Mouse (Mus musculus) MEL (cell line): ENCODE results near the gene Pomt2.

Source experiments
- CTCF ChIP-seq, 3 experiments: IDR thresholded peaks in 2 of 3; conservative IDR thresholded peaks in 1 of 3; 2 replicates each; pipeline ENCODE4 v1.5.1; 2011 to 2012; ENCODE audit warnings: low read length in 3 of 3, low read depth in 2 of 3, mild to moderate bottlenecking in 2 of 3, improper control_type of control experiment in 1 of 3, inconsistent platforms in 1 of 3, mixed read lengths in 1 of 3, moderate library complexity in 1 of 3; ENCODE audit not compliant: control insufficient read depth in 1 of 3, insufficient read depth in 1 of 3, poor library complexity in 1 of 3, severe bottlenecking in 1 of 3
- MAFK ChIP-seq: IDR thresholded peaks from 2 replicates; pipeline ENCODE4 v1.6.1; 2011; ENCODE audit warnings: low read depth, mild to moderate bottlenecking, low read length, improper control_type of control experiment, borderline replicate concordance
- POLR2A ChIP-seq, 2 experiments: IDR thresholded peaks; 2 replicates each; pipeline ENCODE4 v1.6.1; 2011 to 2012; ENCODE audit warnings: low read length in 2 of 2, mild to moderate bottlenecking in 2 of 2, control low read depth in 1 of 2, improper control_type of control experiment in 1 of 2, low read depth in 1 of 2, moderate library complexity in 1 of 2; ENCODE audit not compliant: control insufficient read depth in 1 of 2, insufficient read depth in 1 of 2, poor library complexity in 1 of 2
- SIN3A ChIP-seq: IDR thresholded peaks from 2 replicates; pipeline ENCODE4 v1.6.1; 2012; ENCODE audit warnings: low read length, improper control_type of control experiment, inconsistent platforms
- TCF12 ChIP-seq: IDR thresholded peaks from 2 replicates; pipeline ENCODE4 v1.6.1; 2014; ENCODE audit warnings: low read depth, mild to moderate bottlenecking, inconsistent platforms, low read length, improper control_type of control experiment, moderate library complexity

DNA sequence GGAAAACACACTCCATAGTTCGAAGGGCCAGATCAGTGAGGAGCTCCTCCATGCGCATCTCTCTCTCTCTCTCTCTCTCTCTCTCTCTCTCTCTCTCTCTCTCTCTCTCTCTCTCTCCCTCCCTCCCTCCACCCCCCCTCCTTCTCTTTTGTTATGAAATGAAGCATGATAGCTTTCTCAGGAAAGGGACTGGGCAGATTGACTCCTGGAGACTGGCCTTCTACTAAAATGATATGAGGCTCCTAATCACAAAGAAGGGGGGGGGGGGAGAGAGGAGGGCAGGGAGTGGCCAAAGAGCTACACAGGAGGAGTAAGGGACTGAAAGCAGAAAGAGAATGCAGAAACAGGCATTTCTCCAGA is 9.4 kb downstream of the Pomt2 start:
- TF ChIP-seq SIN3A = no peak
- no peak for TF ChIP-seq TCF12
- no peak for TF ChIP-seq CTCF (IDR thresholded peaks at IDR 0.05 in 2 of 3, conservative IDR thresholded peaks at IDR 0.05 in 1 of 3; ENCODE audit: control insufficient read depth in 1 of 3, insufficient read depth in 1 of 3, low read depth in 2 of 3, low read length in 3 of 3, poor library complexity in 1 of 3, severe bottlenecking in 1 of 3)
- no peak for TF ChIP-seq POLR2A (IDR thresholded peaks at IDR 0.05; ENCODE audit: control insufficient read depth in 1 of 2, insufficient read depth in 1 of 2, low read depth in 1 of 2, low read length in 2 of 2, poor library complexity in 1 of 2)
- TF ChIP-seq MAFK = no peak
